Mouse (Mus musculus) B cell, adult (primary cell): ENCODE data around the gene Cnrip1. TPM values are rescaled to one million over a fixed set of nuclear protein-coding genes. Genes with fewer than 3 reads are reported as not detected.

Experiments
- total RNA-seq: library from RNA; stranded (reverse); gene quantifications from 4 replicates; pipeline ENCODE4 v1.2.4, GENCODE M21; 2023; ENCODE audit not compliant: inconsistent age

Gene Cnrip1
- total RNA-seq, result 13.6 to 21.0 TPM (median 17.5 TPM) in 4 replicates

DNA sequence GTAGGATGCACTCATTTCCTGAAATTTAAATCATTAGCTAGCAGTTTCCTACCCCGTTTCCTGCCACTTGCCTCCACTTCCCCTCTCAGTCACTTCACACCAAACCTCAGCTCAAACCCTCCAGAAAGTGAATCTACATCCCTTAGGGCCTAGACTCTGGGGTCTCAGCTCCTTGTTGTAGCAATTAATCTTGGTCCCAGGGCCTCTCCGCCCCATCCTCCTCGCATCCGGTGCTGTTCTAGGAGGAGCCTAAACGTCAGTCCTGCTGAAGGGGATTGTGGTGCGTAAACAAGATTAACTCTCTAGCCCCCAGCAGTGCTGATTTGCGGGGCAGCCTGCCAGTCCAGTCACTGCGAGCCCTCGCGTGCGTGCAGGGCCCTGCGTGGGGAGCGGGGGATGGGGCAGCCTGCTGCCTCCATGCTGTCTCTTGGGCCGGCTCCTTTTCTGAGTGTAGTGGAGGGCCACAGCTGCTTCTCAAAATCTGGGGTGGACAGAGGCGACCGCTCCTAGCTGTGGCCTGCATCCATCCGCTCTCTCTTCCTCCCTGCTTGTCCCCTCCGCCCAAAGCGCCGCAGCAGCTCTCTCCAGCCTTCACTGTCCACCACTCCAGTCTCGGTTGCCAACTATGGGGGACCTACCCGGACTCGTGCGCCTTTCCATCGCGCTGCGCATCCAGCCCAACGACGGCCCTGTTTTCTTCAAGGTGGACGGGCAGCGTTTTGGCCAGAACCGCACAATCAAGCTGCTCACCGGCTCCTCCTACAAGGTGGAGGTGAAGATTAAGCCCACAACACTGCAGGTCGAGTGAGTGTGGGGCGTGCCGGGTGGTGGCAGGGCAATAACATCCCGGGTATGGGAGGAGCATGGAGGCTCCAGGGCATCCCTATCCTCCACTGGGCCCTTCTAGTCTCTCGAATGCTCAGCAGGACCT is at the start of gene Cnrip1, which contains the start of gene Plek:
TSS of gene Cnrip1 (plus strand) at position 42 of the 931 bp plus-strand sequence.
TSS of gene Plek (minus strand) at position 837 of the 931 bp plus-strand sequence.

Other genes with a start within 250 kb of the Cnrip1 start
- 1.8 to 3.5 TPM (median 2.4 TPM) in 4 replicates for gene Fbxo48, start 100.2 kb upstream of the Cnrip1 start, total RNA-seq
- 165 to 193 TPM (median 180 TPM) in 4 replicates for gene Plek, start 795 bp downstream of the Cnrip1 start, total RNA-seq
- gene Ppp3r1, start 107.7 kb downstream of the Cnrip1 start, total RNA-seq, result 98.2 to 102 TPM (median 98.6 TPM) in 4 replicates
- 7.7 to 10.5 TPM (median 8.2 TPM) in 4 replicates for gene Wdr92, start 130.5 kb downstream of the Cnrip1 start, total RNA-seq
- 17.4 to 27.3 TPM (median 21.3 TPM) in 4 replicates for gene Pno1, start 160.0 kb downstream of the Cnrip1 start, total RNA-seq
- gene C1d, start 206.0 kb downstream of the Cnrip1 start, total RNA-seq, result 43.7 to 49.9 TPM (median 47.7 TPM) in 4 replicates